Mouse (Mus musculus) thymus, adult 2 months (tissue): ENCODE data around the gene Apopt1.

ENCODE experiments used
- CTCF ChIP-seq: fragments of 200-500 bp; IDR thresholded peaks from 2 replicates; pipeline ENCODE4 v1.5.1; 2012; ENCODE audit warnings: mild to moderate bottlenecking, control low read depth, low read length, moderate library complexity, borderline replicate concordance; ENCODE audit not compliant: control insufficient read depth, poor library complexity, insufficient read depth; ENCODE audit errors: extremely low read depth
- POLR2A ChIP-seq: fragments of 200-500 bp; IDR thresholded peaks from 2 replicates; pipeline ENCODE4 v1.6.1; 2012; ENCODE audit warnings: mild to moderate bottlenecking, low read length, control low read depth, moderate library complexity; ENCODE audit not compliant: control insufficient read depth, poor library complexity, insufficient read depth; ENCODE audit errors: extremely low read depth

DNA sequence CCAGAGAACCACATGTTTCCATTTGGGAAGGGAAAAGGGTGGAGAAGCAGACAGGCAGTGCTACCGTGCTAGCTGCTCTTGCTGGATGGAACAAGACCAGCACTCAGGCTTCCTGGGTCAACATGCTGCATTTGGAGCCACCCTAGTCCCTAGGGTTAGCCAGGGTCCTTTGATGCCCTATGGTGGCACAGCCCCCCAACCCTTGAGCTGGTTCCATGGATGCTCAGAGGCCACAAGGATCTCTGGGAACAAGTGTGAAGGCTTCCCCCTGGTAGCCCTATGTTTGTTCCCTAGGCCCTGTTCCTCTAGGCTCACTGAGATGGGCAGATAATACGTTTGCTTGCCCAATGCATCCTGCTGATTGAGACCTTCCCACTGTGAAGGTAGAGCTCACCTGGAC is 42.2 kb downstream of the Apopt1 start:
- TF ChIP-seq CTCF: no peak
- no peak for TF ChIP-seq POLR2A
